Mouse (Mus musculus) lung, postnatal 0 days (tissue): ENCODE measurements around the gene Igsf11.

ENCODE experiments used
- CTCF ChIP-seq: IDR thresholded peaks from 2 replicates; pipeline ENCODE4 v1.5.1; 2016; ENCODE audit warnings: antibody characterized with exemption, mild to moderate bottlenecking
- EP300 ChIP-seq: IDR thresholded peaks from 2 replicates; pipeline ENCODE4 v1.6.1; 2016; ENCODE audit warnings: antibody characterized with exemption, mild to moderate bottlenecking, control low read depth

- TF ChIP-seq CTCF (no peak), EP300 (no peak)
Measured at GRCm38 (mm10) chr16:38945581-38945981, 53.1 kb downstream of the Igsf11 start.
